ENCODE assay signal across 15 mouse cellular contexts in the genomic region with DNA sequence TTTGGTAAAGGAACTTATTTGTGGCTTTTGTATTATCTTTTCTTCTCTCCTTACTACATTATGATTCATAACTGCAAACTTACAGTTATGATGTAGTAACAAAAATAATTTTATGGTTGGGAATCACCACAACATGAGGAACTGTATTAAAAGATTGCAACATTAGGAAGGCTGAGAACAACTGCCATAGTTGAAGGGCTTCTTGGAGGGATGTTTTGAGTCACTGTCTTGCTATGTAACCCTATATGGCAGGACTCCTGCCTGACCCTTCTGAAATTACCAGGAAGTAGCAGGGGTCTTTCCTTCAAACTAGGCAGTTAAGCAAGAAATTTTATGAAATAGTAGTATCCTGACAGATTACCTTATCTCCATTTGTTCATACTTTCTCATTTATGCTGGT. TPM values are rescaled to one million over a fixed set of nuclear protein-coding genes. Genes with fewer than 3 reads are reported as not detected.
"Had no signal": no experiment of that assay in that cellular context is flagged by ENCODE, and none has a peak within 500 bp of the region (broad histone marks: within the 10 kb centered on the region; RNA-seq: fewer than 3 reads in every experiment).

No protein-coding gene starts in this region.

- H3K36me3 ChIP-seq: kidney, embryonic 15.5 days; limb, embryonic 15.5 days; liver, embryonic 12.5 days; midbrain, embryonic 13.5 days; neural tube, embryonic 12.5 days had no signal

- H3K4me2 ChIP-seq: kidney, embryonic 15.5 days; limb, embryonic 15.5 days; liver, embryonic 12.5 days; lung, embryonic 14.5 days; midbrain, embryonic 13.5 days; neural tube, embryonic 12.5 days had no signal

- H3K27me3 ChIP-seq: kidney, embryonic 15.5 days; limb, embryonic 15.5 days; liver, embryonic 12.5 days; midbrain, embryonic 13.5 days; neural tube, embryonic 12.5 days had no signal

- H3K4me3 ChIP-seq: kidney, embryonic 15.5 days; limb, embryonic 15.5 days; liver, embryonic 12.5 days; midbrain, embryonic 13.5 days; neural tube, embryonic 12.5 days had no signal

- DNase-seq: kidney, postnatal 25 days; layer of hippocampus, adult 9-11 months; layer of hippocampus, postnatal 36 days; lung, embryonic 14.5 days; lung, postnatal 10 days; thymus, postnatal 4 days had no signal

- H3K4me1 ChIP-seq: kidney, embryonic 15.5 days; liver, embryonic 12.5 days; midbrain, embryonic 13.5 days; neural tube, embryonic 12.5 days had no signal

- H3K27ac ChIP-seq: limb, embryonic 15.5 days; liver, embryonic 12.5 days; macrophage; midbrain, embryonic 13.5 days; neural tube, embryonic 12.5 days; stomach, postnatal 0 days had no signal

RNA-seq across cellular contexts. Expression of a gene that starts 57.2 kb away (rescaled TPM):
- polyA plus RNA-seq: kidney, embryonic 15.5 days; limb, embryonic 11.5 days; limb, embryonic 15.5 days; liver, embryonic 12.5 days; liver, embryonic 16.5 days; lung, embryonic 14.5 days; macrophage; midbrain, embryonic 13.5 days; neural tube, embryonic 12.5 days; stomach, postnatal 0 days had no signal
